Mouse (Mus musculus): ENCODE results near the gene Nuak2.

GRCm38 (mm10) chr1:132376211-132377054 is 60.5 kb downstream of the Nuak2 start:
- TF ChIP-seq CTCF (IDR thresholded peaks at IDR 0.05) (no peak), EP300 (IDR thresholded peaks at IDR 0.05) (no peak)
